Mouse (Mus musculus): ENCODE results near the gene Barhl2.

GRCm38 (mm10) chr5:106459120-106459641, 1.2 kb upstream of the Barhl2 start:
- TF ChIP-seq CTCF (IDR thresholded peaks at IDR 0.05; ENCODE audit: extremely low read depth, insufficient read length, insufficient replicate concordance, low read depth, low read length) (no peak), POLR2A (IDR thresholded peaks at IDR 0.05; ENCODE audit: low read depth, low read length) (no peak)

Data from small intestine, adult 2 months (tissue).